In genomic region chr9:90227171-90227570, GRCm38 (mm10) we compare ENCODE assay signal across 12 mouse cellular contexts. TPM values are rescaled to one million over a fixed set of nuclear protein-coding genes. Genes with fewer than 3 reads are reported as not detected.
DNase-seq lines count a peak whose midpoint lies in the region; ATAC-seq and TF ChIP-seq lines count a peak whose summit lies in the region.
"Had no signal": no experiment of that assay in that cellular context is flagged by ENCODE, and none has a peak within 500 bp of the region (broad histone marks: within the 10 kb centered on the region; RNA-seq: fewer than 3 reads in every experiment).

No protein-coding gene starts in this region.

- 74% methylated on average over 12 of the region's 12 CpGs for WGBS in liver, adult 2 months
- WGBS in liver, embryonic 15.5 days (ENCODE audit: insufficient replicate concordance) = 76% methylated on average over 12 of the region's 12 CpGs

- H3K4me3 ChIP-seq in liver, adult 2 months (ENCODE audit: insufficient read depth, low read depth, low read length) = no peak overlapping the region
- H3K4me3 ChIP-seq in liver, embryonic 15.5 days (replicated peaks) = no peak overlapping the region
- H3K4me3 ChIP-seq: erythroblast, embryonic 14.5 days; heart, embryonic 15.5 days had no signal

- H3K27me3 ChIP-seq in liver, adult 2 months (ENCODE audit: control insufficient read depth, insufficient read depth, low read length) = no peaks in the 10 kb centered on the region
- no peaks in the 10 kb centered on the region for H3K27me3 ChIP-seq in liver, embryonic 15.5 days
- H3K27me3 ChIP-seq: heart, embryonic 15.5 days; Patski had no signal

- peaks cover 11% of the 10 kb centered on the region; the same call in 1 of the 2 replicates for H3K79me2 ChIP-seq in liver, adult 2 months (ENCODE audit: control insufficient read depth, insufficient read depth, low read length)

- peak; percentile 56 for TF ChIP-seq CTCF in liver, adult 2 months (IDR thresholded peaks at IDR 0.05; ENCODE audit: low read depth, low read length)

- H3K4me1 ChIP-seq in liver, adult 2 months (ENCODE audit: control insufficient read depth, insufficient read depth, low read length) = no peaks in the 10 kb centered on the region
- H3K4me1 ChIP-seq in liver, embryonic 15.5 days (replicated peaks) = peaks cover 17% of the 10 kb centered on the region

- no peak overlapping the region for H3K9ac ChIP-seq in liver, adult 2 months (ENCODE audit: low read depth, low read length)
- H3K9ac ChIP-seq in liver, embryonic 15.5 days = no peak overlapping the region
- H3K9ac ChIP-seq: heart, embryonic 15.5 days had no signal

- no peaks in the 10 kb centered on the region for H3K9me3 ChIP-seq in liver, embryonic 15.5 days (replicated peaks)
- H3K9me3 ChIP-seq: heart, embryonic 15.5 days had no signal

- DNase-seq in adrenal gland, postnatal 14 days = peak; percentile 35
- DNase-seq in adrenal gland, adult 18-20 months (ENCODE audit: low spot score in 2 of 2) = no peak
- no peak for DNase-seq in liver, adult 2 months (ENCODE audit: extremely low read depth, low read depth, low spot score)
- DNase-seq in liver = no peak
- peak; percentile 40 to 41 for DNase-seq in heart, adult 9 months (ENCODE audit: low spot score in 2 of 2)
- no peak for DNase-seq in spleen, postnatal 10 days (ENCODE audit: low spot score in 2 of 2)
- no peak for DNase-seq in urinary bladder, postnatal 25 days (ENCODE audit: low spot score)
- DNase-seq: cerebellum, adult 11 months had no signal

- H3K4me2 ChIP-seq in liver, embryonic 15.5 days = no peak overlapping the region
- H3K4me2 ChIP-seq: heart, embryonic 15.5 days had no signal

- ATAC-seq in liver, embryonic 15.5 days (ENCODE audit: insufficient read depth) = no peak
- ATAC-seq: Patski had no signal

- peaks cover 39% of the 10 kb centered on the region for H3K36me3 ChIP-seq in liver, adult 2 months (ENCODE audit: control insufficient read depth, insufficient read depth, low read length)
- H3K36me3 ChIP-seq in liver, embryonic 15.5 days (replicated peaks) = peaks cover 75% of the 10 kb centered on the region

- TF ChIP-seq POLR2A in liver, adult 2 months (IDR thresholded peaks at IDR 0.05; ENCODE audit: extremely low read depth, insufficient read depth, low read length) = no peak

- peak overlapping the region; percentile 52 for H3K27ac ChIP-seq in liver, adult 2 months (replicated peaks; ENCODE audit: insufficient read depth, low read depth, low read length)
- peak overlapping the region; percentile 6; the same call in 1 of the 2 replicates for H3K27ac ChIP-seq in liver, embryonic 15.5 days (replicated peaks)

RNA-seq across cellular contexts. Expression of gene Tbc1d2b, which starts 43.4 kb away (rescaled TPM):
- 25.5 and 30.2 TPM in 2 replicates for total RNA-seq in adrenal gland, postnatal 14 days (2021)
- total RNA-seq in adrenal gland, adult 18-20 months (2021) = 10 to 100 TPM; 21.8 to 23.2 TPM
- total RNA-seq in liver, adult 2 months (2014; rRNA removed) = 14.1 and 22.1 TPM in 2 replicates
- polyA plus RNA-seq in liver, adult 2 months (2012; rRNA removed) = 12.7 and 16.9 TPM in 2 replicates
- 7.7 and 9.1 TPM in 2 replicates for polyA plus RNA-seq in liver, embryonic 15.5 days (2015; fragmentation: Nextera tagmentation; extraction: Ambion mirVana)

Comparison
In these comparisons a context has a peak if more than half of its experiments do, and no peak if none do; other contexts are left out.
1. DNase-seq: peak in adrenal gland, postnatal 14 days (single experiment) and heart, adult 9 months (2 of 2); none in adrenal gland, adult 18-20 months (0 of 2), liver, adult 2 months (single experiment), liver (single experiment), spleen, postnatal 10 days (0 of 2) and urinary bladder, postnatal 25 days (single experiment).